Mouse (Mus musculus) limb, embryonic 12.5 days (tissue): ENCODE results near the gene Dennd2c. TPM values are rescaled to one million over a fixed set of nuclear protein-coding genes. Genes with fewer than 3 reads are reported as not detected.
A peak's percentile ranks its signal among the peaks of the same experiment; 100 is the strongest.

Experiments
- ATAC-seq: fragments of 200-750 bp; cut with Nextera tagmentation; 2 replicates; pipeline ENCODE4 v1.8.0; 2017; ENCODE audit warnings: low read depth, moderate TSS enrichment; ENCODE audit not compliant: insufficient number of reproducible peaks, insufficient read depth, low FRiP score, low TSS enrichment
- H3K27ac ChIP-seq: fragments of 300-500 bp; sonication (generic); 2 replicates; pipeline ENCODE4 v1.5.1; 2016; ENCODE audit warnings: mild to moderate bottlenecking, moderate library complexity
- H3K27me3 ChIP-seq: fragments of 300-500 bp; sonication (generic); 2 replicates; pipeline ENCODE4 v1.6.1; 2016; ENCODE audit warnings: mild to moderate bottlenecking, moderate library complexity
- H3K36me3 ChIP-seq: fragments of 300-500 bp; sonication (generic); 2 replicates; pipeline ENCODE4 v1.6.1; 2016; ENCODE audit warnings: mild to moderate bottlenecking, moderate library complexity
- H3K4me1 ChIP-seq: fragments of 300-500 bp; sonication (generic); replicated peaks from 2 replicates; pipeline ENCODE4 v1.6.1; 2016
- H3K4me2 ChIP-seq: fragments of 300-500 bp; sonication (generic); 2 replicates; pipeline ENCODE4 v1.6.1; 2016; ENCODE audit warnings: mild to moderate bottlenecking, moderate library complexity
- H3K4me3 ChIP-seq: fragments of 300-500 bp; sonication (generic); replicated peaks from 2 replicates; pipeline ENCODE4 v1.5.1; 2016; ENCODE audit warnings: mild to moderate bottlenecking
- H3K9ac ChIP-seq: fragments of 300-500 bp; sonication (generic); replicated peaks from 2 replicates; pipeline ENCODE4 v1.6.1; 2016; ENCODE audit warnings: mild to moderate bottlenecking, moderate library complexity
- H3K9me3 ChIP-seq: fragments of 300-500 bp; sonication (generic); 2 replicates; pipeline ENCODE4 v1.6.1; 2016; ENCODE audit warnings: mild to moderate bottlenecking, moderate library complexity
- WGBS: fragments of 180-500 bp; shearing (Covaris S2); methylation state at CpG from one replicate; pipeline ENCODE4 v1.1.7; 2016; 5-methylcytosine and 5-hydroxymethylcytosine counted together
- polyA plus RNA-seq: library from polyadenylated mRNA; unstranded; fragments of >200 nt; fragmentation: Nextera tagmentation; extraction: Ambion mirVana; gene quantifications from 2 replicates; pipeline ENCODE4 v1.2.1, GENCODE M21; 2016

Dennd2c gene
- polyA plus RNA-seq, 1 experiment from 2014 or later = 7.2 TPM

- Histone ChIP-seq H3K9ac (no peak overlapping the region), H3K4me3 (no peak overlapping the region), H3K4me2 (no peak overlapping the region), H3K27me3 (peaks cover 7% of the 10 kb centered on the region; the same call in 1 of the 2 replicates), H3K9me3 (no peaks in the 10 kb centered on the region), H3K4me1 (no peaks in the 10 kb centered on the region; the same call in 1 of the 2 replicates), H3K36me3 (no peaks in the 10 kb centered on the region), H3K27ac (no peak overlapping the region)
- ATAC-seq = no peak
- 76% methylated on average over 5 of the region's 5 CpGs for WGBS
These were observed 9.8 kb downstream of the Dennd2c start for GRCm38 (mm10) chr3:103112216-103112615.

- H3K9ac ChIP-seq = no peak overlapping the region
- H3K9me3 ChIP-seq = no peaks in the 10 kb centered on the region
- no peaks in the 10 kb centered on the region for H3K27me3 ChIP-seq
- no peaks in the 10 kb centered on the region for H3K36me3 ChIP-seq
- H3K27ac ChIP-seq = no peak overlapping the region
- H3K4me3 ChIP-seq = no peak overlapping the region
- no peak overlapping the region for H3K4me2 ChIP-seq
- 90% methylated on average over 3 of the region's 3 CpGs for WGBS
- 0 out of 2 replicates have a peak, but pooled peaks cover 2% of the 10 kb centered on the region for H3K4me1 ChIP-seq
- ATAC-seq = no peak
These were observed 21.2 kb downstream of the Dennd2c start for GRCm38 (mm10) chr3:103123636-103124035.

GRCm38 (mm10) chr3:103126138-103126537 lies 23.7 kb downstream of the Dennd2c start:
- H3K4me2 ChIP-seq = no peak overlapping the region
- 92% methylated on average over 3 of the region's 3 CpGs for WGBS
- no peak overlapping the region for H3K9ac ChIP-seq
- H3K27ac ChIP-seq = no peak overlapping the region
- H3K4me3 ChIP-seq = no peak overlapping the region
- peaks cover 19% of the 10 kb centered on the region for H3K4me1 ChIP-seq
- no peaks in the 10 kb centered on the region for H3K27me3 ChIP-seq
- H3K36me3 ChIP-seq = no peaks in the 10 kb centered on the region
- no peak for ATAC-seq
- no peaks in the 10 kb centered on the region for H3K9me3 ChIP-seq

- ATAC-seq = no peak
- no peaks in the 10 kb centered on the region for H3K36me3 ChIP-seq
- H3K4me3 ChIP-seq = no peak overlapping the region
- peaks cover 19% of the 10 kb centered on the region for H3K4me1 ChIP-seq
- no peaks in the 10 kb centered on the region for H3K27me3 ChIP-seq
- H3K4me2 ChIP-seq = no peak overlapping the region
- WGBS = 57% methylated on average over 2 of the region's 2 CpGs
- H3K9me3 ChIP-seq = no peaks in the 10 kb centered on the region
- no peak overlapping the region for H3K9ac ChIP-seq
- no peak overlapping the region for H3K27ac ChIP-seq
These were observed 24.8 kb downstream of the Dennd2c start for GRCm38 (mm10) chr3:103127177-103127576.

- Histone ChIP-seq H3K36me3 (no peaks in the 10 kb centered on the region), H3K9me3 (no peaks in the 10 kb centered on the region), H3K27ac (no peak overlapping the region), H3K4me3 (no peak overlapping the region), H3K27me3 (no peaks in the 10 kb centered on the region), H3K4me1 (peaks cover 19% of the 10 kb centered on the region), H3K9ac (no peak overlapping the region), H3K4me2 (no peak overlapping the region)
- no peak for ATAC-seq
- 73% methylated on average over 5 of the region's 5 CpGs for WGBS
These were observed 25.3 kb downstream of the Dennd2c start for GRCm38 (mm10) chr3:103127721-103128120.

- 46% methylated on average over 4 of the region's 4 CpGs for WGBS
- no peaks in the 10 kb centered on the region for H3K36me3 ChIP-seq
- H3K9ac ChIP-seq = no peak overlapping the region
- no peak overlapping the region for H3K4me3 ChIP-seq
- ATAC-seq = no peak
- no peak overlapping the region for H3K4me2 ChIP-seq
- H3K27ac ChIP-seq = no peak overlapping the region
- peaks cover 19% of the 10 kb centered on the region for H3K4me1 ChIP-seq
- H3K9me3 ChIP-seq = no peaks in the 10 kb centered on the region
- H3K27me3 ChIP-seq = no peaks in the 10 kb centered on the region
These were observed 25.8 kb downstream of the Dennd2c start for GRCm38 (mm10) chr3:103128251-103128650.

GRCm38 (mm10) chr3:103129367-103130159 lies 27.2 kb downstream of the Dennd2c start:
- peaks cover 19% of the 10 kb centered on the region for H3K4me1 ChIP-seq
- peak overlapping the region; percentile 77 for H3K27ac ChIP-seq
- H3K4me2 ChIP-seq = 0 out of 2 replicates have a peak overlapping the region, but pooled peaks have one; percentile 15
- no peaks in the 10 kb centered on the region for H3K27me3 ChIP-seq
- ATAC-seq = no peak; the same call in 1 of the 2 replicates
- WGBS = 78% methylated on average over 8 of the region's 8 CpGs
- no peak overlapping the region; the same call in 1 of the 2 replicates for H3K9ac ChIP-seq
- no peak overlapping the region for H3K4me3 ChIP-seq
- no peaks in the 10 kb centered on the region for H3K36me3 ChIP-seq
- H3K9me3 ChIP-seq = no peaks in the 10 kb centered on the region

- Histone ChIP-seq H3K4me1 (peaks cover 19% of the 10 kb centered on the region), H3K4me3 (no peak overlapping the region), H3K27ac (peak overlapping the region; percentile 77), H3K27me3 (no peaks in the 10 kb centered on the region), H3K4me2 (peak overlapping the region; percentile 15; the same call in 1 of the 2 replicates), H3K9me3 (no peaks in the 10 kb centered on the region), H3K9ac (no peak overlapping the region; the same call in 1 of the 2 replicates), H3K36me3 (no peaks in the 10 kb centered on the region)
- no peak for ATAC-seq
- 39% methylated on average over 6 of the region's 6 CpGs for WGBS
These were observed 27.9 kb downstream of the Dennd2c start for GRCm38 (mm10) chr3:103130236-103130751.

GRCm38 (mm10) chr3:103133098-103133497 lies 30.7 kb downstream of the Dennd2c start:
- H3K4me3 ChIP-seq = no peak overlapping the region
- H3K4me2 ChIP-seq = no peak overlapping the region
- no peaks in the 10 kb centered on the region for H3K36me3 ChIP-seq
- H3K27ac ChIP-seq = no peak overlapping the region
- H3K9ac ChIP-seq = no peak overlapping the region
- no peak for ATAC-seq
- no peaks in the 10 kb centered on the region for H3K9me3 ChIP-seq
- no peaks in the 10 kb centered on the region for H3K27me3 ChIP-seq
- H3K4me1 ChIP-seq = peaks cover 20% of the 10 kb centered on the region
- WGBS = 91% methylated on average over 10 of the region's 10 CpGs

- no peak overlapping the region for H3K27ac ChIP-seq
- H3K9me3 ChIP-seq = peaks cover 5% of the 10 kb centered on the region; the same call in 1 of the 2 replicates
- no peak overlapping the region for H3K9ac ChIP-seq
- peaks cover 6% of the 10 kb centered on the region for H3K36me3 ChIP-seq
- no peak overlapping the region for H3K4me3 ChIP-seq
- ATAC-seq = no peak
- no peak overlapping the region for H3K4me2 ChIP-seq
- H3K4me1 ChIP-seq = peaks cover 12% of the 10 kb centered on the region; the same call in 1 of the 2 replicates
- 62% methylated on average over 4 of the region's 4 CpGs for WGBS
- H3K27me3 ChIP-seq = no peaks in the 10 kb centered on the region
These were observed 34.1 kb downstream of the Dennd2c start for GRCm38 (mm10) chr3:103136414-103137077.

- Histone ChIP-seq H3K4me2 (no peak overlapping the region), H3K4me3 (no peak overlapping the region), H3K27me3 (no peaks in the 10 kb centered on the region), H3K4me1 (peaks cover 12% of the 10 kb centered on the region; the same call in 1 of the 2 replicates), H3K27ac (no peak overlapping the region), H3K9ac (no peak overlapping the region), H3K36me3 (peaks cover 6% of the 10 kb centered on the region), H3K9me3 (peaks cover 5% of the 10 kb centered on the region; the same call in 1 of the 2 replicates)
- ATAC-seq = no peak
- 60% methylated on average over 8 of the region's 8 CpGs for WGBS
These were observed 36.6 kb downstream of the Dennd2c start for GRCm38 (mm10) chr3:103139047-103139446.
